Mouse (Mus musculus): ENCODE results near the gene Gm11627. TPM values are rescaled to one million over a fixed set of nuclear protein-coding genes. Genes with fewer than 3 reads are reported as not detected.
"Not testable (repeated sequence)": the region's sequence is repeated elsewhere in the genome, so short reads cannot be mapped to it uniquely, and the experiment has no call there.

The Gm11627 gene
- 1 to 10 TPM; 1.1 to 1.2 TPM for total RNA-seq (2021)
- long read RNA-seq, experiment 1, result 0 reads
- long read RNA-seq, experiment 2, partial matches to known transcripts, result 1 of 3 reads
- long read RNA-seq, experiment 2, other reads (novel, unspliced or antisense), result 1 of 3 reads

DNA sequence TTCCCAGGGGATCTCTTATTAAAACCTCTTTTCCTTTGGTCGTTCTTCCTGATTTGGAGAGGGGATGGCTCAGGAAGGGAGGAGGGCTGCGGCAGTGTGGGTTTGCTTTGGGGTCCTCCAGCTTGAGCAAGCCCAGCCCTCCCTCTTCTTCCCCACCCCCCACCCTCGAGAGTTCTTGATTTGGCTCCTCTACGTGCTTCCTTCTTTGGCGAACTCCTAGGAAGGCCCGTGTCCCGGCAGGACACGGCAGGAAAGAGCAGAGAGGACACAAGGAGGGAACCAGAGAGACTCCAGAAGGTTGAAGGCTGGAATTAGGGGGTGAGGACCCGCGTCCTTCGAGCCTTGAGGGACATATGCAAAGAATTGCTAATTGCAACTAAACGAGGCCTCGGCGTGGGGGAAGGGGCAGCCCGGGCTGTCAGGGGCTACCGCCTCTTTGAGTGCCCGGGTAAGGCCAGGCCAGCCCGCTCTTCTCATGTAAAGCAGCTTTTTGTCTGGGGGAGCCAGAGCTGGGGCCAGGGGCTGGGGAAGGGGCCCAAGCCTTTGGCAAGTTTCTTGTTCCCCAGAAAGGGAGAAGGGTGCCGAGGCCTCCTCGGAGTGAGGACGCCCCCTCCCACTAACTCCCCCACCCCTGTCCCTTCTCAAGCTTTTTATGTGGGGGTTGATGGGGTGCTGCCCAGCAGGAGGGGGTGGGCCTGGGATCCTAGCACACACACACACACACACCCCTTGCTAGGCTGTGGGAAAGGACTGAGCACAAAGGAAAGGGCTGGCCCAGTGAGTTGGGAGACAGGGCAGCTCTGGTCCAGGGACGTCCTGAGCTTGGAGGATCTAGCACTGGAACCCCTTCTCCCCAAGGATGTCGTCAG is at the start of gene Gm11627:
Gene Gm11627, minus strand, starts transcription at position 297 of the 869 bp plus-strand sequence.
- DNase-seq, result peak in 1 of 2 experiments; percentile 48

DNA sequence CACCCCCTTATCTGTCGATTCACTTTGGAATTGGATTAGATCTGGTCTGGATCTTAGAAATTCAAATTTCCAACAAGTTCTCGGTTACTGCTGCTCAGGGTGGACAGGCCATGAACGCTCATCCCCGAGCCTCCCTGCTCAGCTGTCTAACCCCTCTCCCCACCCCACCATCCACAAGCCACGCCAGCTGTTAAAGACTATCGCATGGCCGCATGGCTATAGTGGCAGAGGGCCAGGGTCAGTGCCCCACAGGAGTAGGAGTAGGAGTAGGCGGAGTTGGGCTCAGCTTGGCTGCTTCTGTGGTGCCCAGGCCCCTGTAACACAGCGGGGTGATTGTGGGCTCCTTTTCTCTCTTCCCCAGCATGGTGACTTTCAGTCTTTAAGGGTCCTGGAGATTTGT is 49.3 kb upstream of the Gm11627 start:
- no peak for DNase-seq

DNA sequence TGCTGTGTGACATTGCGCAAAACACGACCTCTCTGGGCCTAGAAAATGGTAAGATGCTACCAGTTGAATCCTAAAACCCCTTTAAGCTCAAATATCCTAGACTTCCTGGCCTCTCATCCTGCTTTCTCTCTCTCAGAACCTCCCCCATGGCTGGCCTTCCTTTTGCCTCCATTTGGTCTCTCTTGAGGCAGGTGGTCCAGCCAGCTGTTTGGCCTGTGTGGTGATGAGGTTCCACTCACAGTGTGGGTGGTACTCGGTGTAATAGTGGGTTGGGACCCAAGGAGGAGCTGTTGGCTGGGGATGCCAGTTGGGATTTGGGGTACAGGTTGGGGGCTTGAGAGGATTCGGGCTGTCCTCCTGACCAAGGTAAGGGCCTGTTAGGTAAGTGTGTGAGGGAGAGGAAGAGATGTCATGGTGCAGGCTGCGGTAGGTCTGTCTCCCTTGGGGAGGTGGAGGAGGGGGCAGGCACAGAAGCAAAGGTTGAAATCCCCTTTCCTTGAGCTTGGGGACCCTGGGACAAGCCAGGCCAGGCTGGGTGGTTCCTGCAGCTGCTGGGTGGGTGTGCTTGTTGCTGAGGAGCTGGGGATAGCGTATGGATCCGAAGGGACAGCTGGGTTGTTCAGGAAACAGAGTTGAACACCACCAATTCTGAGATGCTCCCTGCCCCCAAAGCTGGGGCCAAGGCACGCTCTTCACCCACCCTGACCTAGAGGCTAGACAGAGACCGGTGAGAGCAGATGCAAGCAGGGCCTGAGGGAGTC is 48.1 kb upstream of the Gm11627 start:
- no peak for DNase-seq

DNA sequence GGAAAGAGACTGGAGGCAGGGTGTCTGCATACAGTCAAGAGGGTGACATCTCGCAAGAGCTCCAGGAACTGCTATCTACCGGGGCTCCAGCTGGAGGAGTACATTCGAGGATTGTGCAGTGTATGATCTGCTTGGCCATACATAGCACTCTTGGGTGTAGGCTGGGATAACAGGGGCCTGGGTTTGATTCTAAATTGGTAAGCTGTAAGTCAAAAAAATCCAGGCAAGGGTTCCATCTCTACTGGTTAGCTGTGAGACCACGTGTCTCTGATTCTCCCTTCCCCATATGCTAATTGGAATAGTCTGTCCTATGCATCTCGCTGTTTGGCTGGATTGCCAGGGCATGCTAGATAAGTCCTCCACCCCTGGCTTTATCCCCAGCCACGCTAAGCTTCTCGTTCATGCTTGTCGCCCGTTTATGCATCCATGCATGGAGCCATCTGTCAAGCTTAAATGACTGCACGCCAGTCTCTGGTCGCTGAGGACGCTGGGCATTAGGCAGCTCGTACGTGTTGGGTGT is 45.7 kb upstream of the Gm11627 start:
- DNase-seq, result no peak

DNA sequence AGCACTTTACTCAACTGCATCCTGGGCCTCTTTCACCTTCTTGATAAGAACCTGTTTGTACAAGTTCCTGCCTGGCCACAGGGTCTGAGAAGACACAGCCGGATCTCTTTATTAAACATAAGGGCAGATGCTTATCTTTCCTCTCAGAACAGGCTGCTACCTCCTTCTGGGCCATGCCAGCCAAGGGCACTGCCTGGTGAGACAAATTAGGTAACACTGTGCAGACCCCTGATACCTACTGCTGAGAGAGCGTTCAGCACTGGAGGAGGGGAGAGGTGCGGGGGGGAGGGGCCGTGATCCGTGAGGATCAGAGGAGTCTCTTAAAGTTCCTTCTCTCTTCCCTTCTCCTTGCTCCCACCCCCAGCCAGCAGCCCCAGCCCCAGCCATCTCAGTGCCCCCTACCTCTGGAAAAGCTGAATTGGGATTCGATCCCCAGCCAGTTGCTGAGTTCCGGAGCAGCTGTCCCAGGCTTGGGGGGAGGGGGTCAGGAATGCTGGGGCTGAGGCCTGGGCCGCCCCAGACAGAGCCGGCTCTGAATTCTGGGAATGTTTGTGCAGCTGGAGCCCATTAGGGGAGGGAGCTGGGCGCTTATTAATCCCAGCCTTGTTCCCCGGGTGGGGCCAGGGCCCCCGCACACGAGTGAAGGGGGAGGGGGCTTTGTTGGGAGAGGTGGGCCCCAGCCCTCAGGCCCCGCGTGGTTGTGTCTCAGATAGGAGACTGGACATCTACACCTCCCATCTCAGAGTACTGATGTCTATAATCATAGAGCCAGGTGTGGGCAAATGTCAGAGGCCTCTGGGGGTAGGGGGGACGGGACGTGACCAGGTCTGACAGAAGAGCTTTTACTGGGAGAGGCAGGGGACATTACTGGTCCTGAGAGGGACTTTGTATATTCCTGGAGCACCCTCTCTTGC is 44.9 kb upstream of the Gm11627 start:
- DNase-seq, result peak in 1 of 2 experiments; percentile 11

DNA sequence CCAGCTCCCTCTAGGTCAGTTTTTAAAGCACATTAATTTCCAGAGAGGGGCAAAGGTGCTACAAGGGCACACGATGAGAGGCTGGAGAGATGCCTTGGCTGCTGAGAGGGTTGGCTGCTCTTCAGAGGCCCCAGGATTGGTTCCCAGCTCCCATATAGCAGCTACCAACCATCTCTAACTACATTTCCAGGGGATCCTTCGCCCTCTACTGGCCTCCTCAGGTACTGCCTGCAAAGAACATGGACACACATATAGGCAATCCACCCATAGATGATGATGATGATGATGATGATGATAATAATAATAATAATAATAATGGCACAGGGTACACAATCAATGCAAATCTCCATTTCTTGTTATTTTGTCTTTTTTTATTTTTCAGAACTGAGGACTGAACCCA is 40.2 kb upstream of the Gm11627 start:
- DNase-seq, result no peak

DNA sequence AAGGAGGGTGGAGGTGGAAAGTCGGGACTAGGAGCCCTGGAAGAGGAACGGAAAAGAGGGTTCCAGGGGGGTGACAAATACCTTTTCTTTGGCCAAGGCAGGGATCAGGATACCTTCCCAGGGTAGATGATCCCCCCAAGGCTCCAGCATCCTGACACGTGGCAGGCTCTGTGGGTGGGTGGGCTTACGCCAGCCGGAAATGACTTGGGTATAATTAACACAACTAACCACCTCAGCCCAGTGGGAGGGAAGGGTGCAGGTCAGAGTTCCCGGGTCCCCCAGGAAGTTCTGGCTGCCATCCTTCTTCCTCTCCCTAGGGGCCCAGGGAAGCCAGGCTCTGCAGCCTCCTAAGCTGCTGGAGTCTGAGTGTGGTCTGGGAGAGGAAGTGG is 32.0 kb upstream of the Gm11627 start:
- no peak for DNase-seq

DNA sequence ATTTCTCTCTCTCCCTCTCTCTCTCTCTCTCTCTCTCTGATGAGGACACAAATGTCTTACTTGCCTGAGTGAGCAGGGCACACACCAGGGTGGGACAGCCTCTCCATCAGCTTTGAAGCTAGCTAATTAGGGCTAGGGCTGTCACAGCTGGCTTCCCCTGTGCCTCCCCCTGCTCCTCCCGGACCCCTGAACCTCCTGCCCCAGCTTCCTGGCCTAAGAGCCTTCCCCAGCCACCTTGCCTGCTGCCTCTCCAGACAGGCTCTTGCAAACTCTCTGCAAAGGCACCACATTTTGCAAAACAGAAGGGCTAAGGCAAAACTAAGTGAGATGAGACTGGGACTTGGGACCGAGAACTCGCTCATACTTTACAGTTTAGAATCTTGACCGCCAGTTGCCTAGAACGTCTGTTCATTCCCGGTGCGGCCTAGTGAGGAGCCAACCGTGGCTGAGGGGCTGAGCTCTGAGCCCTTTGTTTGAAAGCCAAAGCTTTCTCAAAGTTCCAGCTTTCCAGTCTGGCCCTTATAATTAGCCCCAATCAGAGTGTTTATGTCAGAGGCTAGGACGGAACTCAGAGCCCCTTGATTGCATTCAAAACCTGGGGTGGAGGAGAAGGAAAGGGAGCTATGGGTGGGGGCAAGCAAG is 31.5 kb upstream of the Gm11627 start:
- DNase-seq, result no peak

DNA sequence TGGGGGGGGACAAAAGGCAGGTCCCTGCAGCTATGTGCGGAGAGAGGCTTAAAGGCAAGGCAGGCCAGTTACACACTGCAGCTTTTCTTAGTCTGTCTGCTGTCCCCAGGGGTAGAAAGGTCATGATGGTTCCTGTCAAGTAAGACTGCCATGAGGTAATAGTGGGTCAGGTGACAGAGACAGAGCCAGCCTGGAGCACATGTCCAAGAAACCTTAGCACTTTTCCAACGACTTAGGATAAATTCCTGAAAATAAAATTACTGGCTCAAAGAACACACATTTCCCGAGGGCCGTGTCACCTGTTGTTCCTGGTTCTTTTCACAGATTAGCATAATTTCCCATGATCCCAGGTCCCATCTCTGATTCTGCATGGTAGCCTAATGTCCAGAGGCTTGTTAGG is 31.0 kb upstream of the Gm11627 start:
- no peak for DNase-seq

DNA sequence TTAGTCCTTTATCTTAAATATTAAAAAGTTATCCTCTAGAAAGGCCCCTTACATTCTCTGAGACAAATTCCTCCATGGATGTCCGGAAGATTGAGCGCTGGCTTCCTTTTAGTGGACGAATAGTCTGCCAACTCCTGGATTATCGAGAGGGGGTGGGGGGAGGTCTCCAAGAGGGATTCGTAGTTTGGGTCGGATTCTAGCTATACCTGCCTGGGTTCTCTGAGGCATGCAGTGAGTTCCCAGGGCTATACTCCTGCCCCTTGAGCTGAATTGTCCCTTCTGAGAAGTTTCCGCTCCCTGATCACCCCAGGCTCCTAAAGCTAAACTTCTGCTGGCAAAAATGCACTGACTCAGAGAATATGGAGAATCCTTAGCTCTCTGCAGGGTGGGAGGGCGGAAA is 30.2 kb upstream of the Gm11627 start:
- no peak for DNase-seq

DNA sequence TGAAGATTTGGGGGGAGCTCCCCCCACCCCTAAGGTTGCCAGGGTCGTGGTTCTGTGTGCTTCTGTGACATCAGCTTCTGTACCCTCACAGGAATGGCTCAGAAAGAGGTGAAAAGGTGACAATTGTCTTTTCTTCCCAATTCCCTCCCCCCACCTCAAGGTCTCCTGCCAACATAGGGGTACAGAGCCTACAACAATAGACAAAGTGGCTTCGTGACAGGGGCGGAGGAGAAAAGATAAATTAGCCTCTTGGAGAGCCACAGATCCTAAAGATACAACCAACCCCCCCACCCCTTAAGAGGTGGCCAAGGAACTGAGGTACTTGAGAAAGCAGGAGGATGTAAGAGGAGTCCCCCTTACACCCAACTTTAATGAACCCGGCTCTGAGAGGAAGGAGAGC is 29.4 kb upstream of the Gm11627 start:
- DNase-seq, result no peak

DNA sequence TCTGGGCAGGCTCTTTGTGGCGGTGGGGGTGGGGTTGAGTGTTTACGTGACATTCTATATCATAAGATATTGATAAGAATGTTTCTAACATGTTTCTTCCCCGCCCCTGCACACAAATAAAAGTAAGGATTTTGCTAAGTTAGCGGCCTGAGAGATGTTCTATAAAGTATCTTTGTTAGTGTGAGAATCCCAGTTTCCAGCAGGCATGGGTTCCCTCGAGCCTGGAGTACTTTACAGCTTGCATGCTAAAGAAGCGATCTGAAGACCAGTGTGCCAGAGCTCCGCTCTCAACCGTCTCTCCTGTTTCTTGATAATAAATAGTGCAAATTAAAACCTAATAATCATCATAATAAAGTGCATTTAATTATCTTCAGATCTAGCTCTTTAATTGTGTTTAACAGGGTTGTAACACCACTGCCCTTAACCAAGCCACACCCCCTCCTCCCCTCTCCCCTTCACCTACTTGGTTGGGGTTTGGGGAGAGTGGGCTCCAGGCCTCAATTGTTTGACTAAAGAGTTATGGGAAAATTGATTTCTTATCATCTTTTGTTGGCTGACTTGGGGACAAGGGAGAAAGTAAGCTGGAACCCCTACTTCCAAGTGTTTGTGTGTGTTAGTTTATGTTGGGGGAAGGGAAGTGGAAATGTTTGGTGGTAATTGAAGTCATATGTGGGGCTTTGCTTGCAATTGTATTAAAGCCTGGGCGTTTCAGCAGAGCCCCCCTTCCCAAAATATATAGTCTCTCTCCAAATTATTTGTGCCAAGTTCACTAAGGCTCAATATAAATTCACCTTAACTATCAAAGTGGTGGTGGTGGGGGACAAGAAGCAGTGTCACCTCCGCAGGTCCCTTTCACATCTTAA is 28.7 kb upstream of the Gm11627 start:
- DNase-seq, result no peak

DNA sequence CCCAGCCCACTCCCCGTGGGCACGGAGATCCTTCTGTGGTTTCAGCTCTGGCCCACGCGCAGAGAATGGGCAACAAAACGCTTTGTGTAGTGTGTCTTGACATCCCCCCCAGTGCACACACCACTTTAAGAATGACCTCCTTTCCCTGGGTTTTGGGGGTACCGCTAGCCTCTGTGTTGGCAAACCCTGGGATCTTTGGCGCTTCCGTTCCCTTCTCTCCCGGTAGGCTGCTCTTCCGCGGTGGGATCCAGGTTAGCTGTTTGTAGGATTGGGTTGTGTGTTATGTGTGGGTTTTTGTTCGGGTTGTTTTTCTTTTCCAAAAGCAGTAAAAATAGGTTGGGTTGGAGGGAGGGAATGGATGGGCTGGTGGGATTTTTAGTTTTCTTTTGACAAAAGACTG is 27.9 kb upstream of the Gm11627 start:
- not testable (repeated sequence) for DNase-seq

DNA sequence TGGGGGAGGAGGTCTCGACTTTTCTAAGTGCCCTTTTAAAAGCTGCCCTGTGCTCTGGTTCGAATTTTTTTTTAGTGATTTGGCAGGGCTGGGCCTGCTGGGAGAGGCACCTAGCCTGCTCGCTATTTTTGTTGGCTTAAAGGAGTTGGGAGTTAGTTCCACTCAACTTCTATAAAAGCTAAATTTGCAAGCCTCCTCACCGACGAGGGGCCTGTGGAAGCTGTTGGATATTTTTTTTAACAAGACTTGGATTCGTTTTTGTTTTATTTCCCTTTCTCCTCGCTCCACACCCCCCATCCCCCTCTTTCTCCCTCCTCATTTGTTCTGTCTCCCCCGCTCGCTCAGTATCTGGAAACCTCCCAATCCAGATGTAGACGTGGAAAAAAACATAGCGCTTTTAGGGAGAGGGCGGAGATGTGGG is 27.5 kb upstream of the Gm11627 start:
- peak; percentile 16 to 35 for DNase-seq

DNA sequence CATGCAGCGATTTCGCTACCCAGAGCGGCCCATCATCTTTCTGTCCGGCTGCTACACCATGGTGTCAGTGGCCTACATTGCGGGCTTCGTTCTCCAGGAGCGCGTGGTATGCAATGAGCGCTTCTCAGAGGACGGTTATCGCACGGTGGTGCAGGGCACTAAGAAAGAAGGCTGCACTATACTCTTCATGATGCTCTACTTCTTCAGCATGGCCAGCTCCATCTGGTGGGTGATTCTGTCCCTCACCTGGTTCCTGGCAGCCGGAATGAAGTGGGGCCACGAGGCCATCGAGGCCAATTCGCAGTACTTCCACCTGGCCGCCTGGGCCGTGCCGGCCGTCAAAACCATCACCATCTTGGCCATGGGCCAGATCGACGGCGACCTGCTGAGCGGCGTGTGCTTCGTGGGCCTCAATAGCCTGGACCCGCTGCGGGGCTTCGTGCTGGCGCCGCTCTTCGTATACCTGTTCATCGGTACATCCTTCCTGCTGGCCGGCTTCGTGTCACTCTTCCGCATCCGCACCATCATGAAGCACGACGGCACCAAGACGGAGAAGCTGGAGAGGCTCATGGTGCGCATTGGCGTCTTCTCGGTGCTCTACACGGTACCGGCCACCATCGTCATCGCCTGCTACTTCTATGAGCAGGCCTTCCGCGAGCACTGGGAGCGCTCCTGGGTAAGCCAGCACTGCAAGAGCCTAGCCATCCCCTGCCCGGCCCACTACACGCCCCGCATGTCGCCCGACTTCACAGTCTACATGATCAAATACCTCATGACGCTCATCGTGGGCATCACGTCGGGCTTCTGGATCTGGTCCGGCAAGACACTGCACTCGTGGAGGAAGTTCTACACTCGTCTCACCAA is 26.5 kb upstream of the Gm11627 start:
- DNase-seq, result peak; percentile 7 to 27

DNA sequence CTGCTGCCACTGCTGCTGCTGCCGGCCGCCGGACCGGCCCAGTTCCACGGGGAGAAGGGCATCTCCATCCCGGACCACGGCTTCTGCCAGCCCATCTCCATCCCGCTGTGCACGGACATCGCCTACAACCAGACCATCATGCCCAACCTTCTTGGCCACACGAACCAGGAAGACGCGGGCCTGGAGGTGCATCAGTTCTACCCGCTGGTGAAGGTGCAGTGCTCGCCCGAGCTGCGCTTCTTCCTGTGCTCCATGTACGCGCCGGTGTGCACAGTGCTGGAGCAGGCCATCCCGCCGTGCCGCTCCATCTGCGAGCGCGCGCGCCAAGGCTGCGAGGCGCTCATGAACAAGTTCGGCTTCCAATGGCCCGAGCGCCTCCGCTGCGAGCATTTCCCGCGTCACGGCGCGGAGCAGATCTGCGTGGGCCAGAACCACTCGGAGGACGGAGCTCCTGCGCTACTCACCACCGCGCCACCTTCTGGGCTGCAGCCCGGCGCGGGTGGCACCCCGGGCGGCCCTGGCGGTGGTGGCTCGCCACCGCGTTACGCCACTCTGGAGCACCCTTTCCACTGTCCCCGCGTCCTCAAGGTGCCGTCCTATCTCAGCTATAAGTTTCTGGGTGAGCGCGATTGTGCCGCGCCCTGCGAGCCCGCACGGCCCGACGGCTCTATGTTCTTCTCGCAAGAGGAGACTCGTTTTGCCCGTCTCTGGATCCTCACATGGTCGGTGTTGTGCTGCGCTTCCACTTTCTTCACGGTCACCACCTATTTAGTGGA is 25.7 kb upstream of the Gm11627 start:
- DNase-seq, result peak; percentile 21 to 58

DNA sequence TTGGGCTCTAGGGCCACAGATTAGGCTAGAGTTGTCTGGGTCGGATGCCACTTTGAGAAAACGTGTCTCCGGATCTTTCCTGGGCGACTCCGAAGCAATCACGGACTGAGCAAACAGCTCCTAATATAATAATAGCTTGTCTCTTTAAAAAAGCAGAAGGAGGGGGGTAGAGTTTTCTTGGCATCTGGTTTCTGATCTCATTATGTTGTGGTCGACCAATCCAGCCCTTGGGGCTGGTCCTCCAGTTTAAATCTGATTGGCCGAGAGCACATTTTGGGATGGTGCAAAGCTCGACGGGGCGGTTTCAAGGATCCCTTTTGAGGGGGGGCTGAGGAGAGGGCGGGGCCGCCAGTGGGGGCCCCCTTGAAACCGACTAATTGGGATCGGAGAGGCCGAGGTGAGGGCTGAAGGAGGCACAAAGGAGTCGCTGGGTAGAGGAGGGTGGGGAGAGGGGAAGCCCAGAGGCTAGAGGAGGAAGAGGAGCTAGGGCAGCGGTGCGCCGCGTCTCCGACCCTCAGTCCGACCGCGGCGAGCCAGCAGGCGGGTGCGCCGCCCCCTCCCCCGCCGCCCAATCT is 24.8 kb upstream of the Gm11627 start, which contains the start of gene Fzd2:
Gene Fzd2, plus strand, starts transcription at position 387 of the 575 bp plus-strand sequence.
- peak; percentile 89 to 94 for DNase-seq

DNA sequence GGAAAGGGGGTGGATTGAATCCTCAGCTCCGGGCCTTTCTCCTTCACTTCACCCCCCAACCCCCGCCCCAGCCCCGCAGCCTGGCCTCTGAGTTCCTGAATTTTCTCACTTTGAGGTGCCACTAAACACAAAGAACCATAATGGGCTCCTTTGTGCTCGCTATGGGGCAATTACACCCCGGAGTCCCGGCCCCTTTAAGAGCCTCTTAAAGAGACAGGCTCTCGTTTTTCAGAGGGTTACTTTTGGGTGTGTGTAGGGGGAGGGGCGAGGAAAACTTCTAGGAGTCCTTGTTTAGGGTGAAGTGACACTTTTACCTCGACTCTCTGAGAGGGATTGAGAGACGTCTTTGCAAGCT is 24.2 kb upstream of the Gm11627 start:
- peak; percentile 75 to 85 for DNase-seq
